Mouse (Mus musculus) pancreas, adult 10 weeks (tissue): ENCODE results near the gene Pdcd10. TPM values are rescaled to one million over a fixed set of nuclear protein-coding genes. Genes with fewer than 3 reads are reported as not detected.

Source experiments
- polyA plus RNA-seq: library from polyadenylated mRNA; stranded (reverse); fragments of 350-450 nt; fragmentation: Illumina TruSeq; extraction: RNeasy Lipid Tissue Mini Kit (QIAGEN cat#74804); gene quantifications from one replicate; pipeline ENCODE4 v1.2.3, GENCODE M21; 2015; ENCODE audit warnings: low read depth, low replicate concordance; ENCODE audit not compliant: insufficient read depth

The Pdcd10 gene
- polyA plus RNA-seq, result 9.0 TPM

DNA sequence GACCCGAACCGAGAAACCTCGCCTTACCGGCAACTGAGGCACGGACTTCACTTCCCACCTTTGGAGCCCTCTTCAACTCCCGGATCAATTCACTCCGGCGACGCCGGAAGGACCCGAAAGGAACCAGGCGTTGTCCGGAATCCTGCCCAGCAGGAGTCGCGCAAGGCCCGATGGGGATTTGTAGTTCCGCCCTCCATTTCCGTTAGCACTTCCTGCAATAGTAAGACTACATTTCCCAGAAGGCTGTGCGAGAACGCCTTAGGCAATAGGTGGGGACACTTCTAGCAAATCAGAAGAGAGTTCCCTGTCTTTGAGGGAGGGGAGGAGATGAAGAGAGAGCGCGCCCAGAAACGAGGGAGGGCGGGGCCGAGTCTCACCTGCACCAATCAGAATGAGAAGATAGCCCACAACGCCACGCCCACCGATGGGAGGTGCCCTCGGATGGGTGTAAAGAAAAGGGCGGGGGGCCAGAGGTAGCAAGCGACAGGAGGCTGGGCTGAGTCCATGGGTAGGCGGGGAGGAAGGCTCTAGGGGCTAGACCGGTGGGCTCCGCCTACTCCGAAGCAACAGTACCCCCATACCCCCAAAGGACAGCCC, at the start of gene Pdcd10:
Pdcd10 (minus strand) TSS at position 162 of the 597 bp plus-strand sequence.

DNA sequence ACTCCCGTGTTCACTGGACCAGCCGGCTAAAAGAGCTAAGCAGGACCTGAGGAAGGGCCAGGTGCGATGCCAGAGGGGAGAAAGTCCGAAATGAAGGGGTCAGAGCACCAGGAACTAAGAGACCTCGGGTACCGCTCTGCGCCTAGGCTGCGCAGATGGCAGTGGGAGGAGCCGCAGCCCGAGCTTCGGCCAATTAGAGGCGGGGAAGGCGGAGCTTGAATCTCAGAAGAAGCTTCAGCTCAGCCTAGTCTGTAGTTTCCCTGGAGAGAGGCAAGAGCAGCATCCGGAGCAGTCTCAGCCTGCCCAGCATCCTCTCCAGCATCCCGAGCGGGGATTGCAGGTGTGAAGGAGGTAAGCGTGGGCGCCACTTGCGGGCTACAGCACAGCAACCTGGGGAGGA, 636 bp upstream of the Pdcd10 start, which contains the start of gene Serpini1:
Serpini1 (plus strand) TSS at position 256 of the 400 bp plus-strand sequence.

DNA sequence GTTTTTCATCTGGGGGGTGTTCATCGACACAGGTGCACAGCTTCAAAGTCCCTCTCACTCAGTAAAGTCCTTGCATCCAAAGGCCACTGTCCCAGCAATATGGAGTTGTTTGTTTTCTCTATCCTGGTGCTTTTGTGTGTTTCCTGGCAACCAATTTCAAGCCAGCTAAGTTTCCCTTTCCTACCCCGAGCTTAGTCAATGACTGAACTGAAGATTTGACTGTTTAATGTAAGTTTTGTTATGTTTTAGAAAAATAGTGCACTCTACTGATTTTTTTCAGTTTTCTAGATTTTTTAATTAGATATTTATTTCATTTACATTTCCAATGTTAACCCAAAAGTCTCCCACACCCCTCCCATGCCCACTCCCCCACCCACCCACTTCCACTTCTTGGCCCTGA, 74.6 kb downstream of the Pdcd10 start, which contains the start of gene Wdr49:
Wdr49 (minus strand) TSS at position 101 of the 400 bp plus-strand sequence.

Other genes with a start within 250 kb of the Pdcd10 start
- 0.54 TPM for gene Wdr49, start 74.7 kb downstream of the Pdcd10 start, polyA plus RNA-seq
- 3.5 TPM for gene Serpini1, start 691 bp upstream of the Pdcd10 start, polyA plus RNA-seq
- not detected for gene Gm29133, start 191.3 kb upstream of the Pdcd10 start, polyA plus RNA-seq